Mouse (Mus musculus) small intestine, adult 2 months (tissue): ENCODE results near the gene Smim23. TPM values are rescaled to one million over a fixed set of nuclear protein-coding genes. Genes with fewer than 3 reads are reported as not detected.

Source experiments
- H3K27ac ChIP-seq: fragments of 200-500 bp; 2 replicates; pipeline ENCODE4 v1.5.1; 2012; ENCODE audit warnings: low read depth, low read length, control low read depth, inconsistent platforms; ENCODE audit not compliant: insufficient read depth
- H3K27me3 ChIP-seq: fragments of 200-500 bp; 2 replicates; pipeline ENCODE4 v1.6.1; 2012; ENCODE audit warnings: mild to moderate bottlenecking, moderate library complexity, low read length, inconsistent platforms; ENCODE audit not compliant: control insufficient read depth, insufficient read depth
- H3K36me3 ChIP-seq: fragments of 200-500 bp; 2 replicates; pipeline ENCODE4 v1.6.1; 2012; ENCODE audit warnings: mild to moderate bottlenecking, low read length, control low read depth, inconsistent platforms; ENCODE audit not compliant: control insufficient read depth, insufficient read depth
- H3K4me1 ChIP-seq: fragments of 200-500 bp; 2 replicates; pipeline ENCODE4 v1.6.1; 2012; ENCODE audit warnings: low read length, inconsistent platforms, mixed read lengths; ENCODE audit not compliant: control insufficient read depth, insufficient read depth, insufficient read length
- H3K4me3 ChIP-seq: fragments of 200-500 bp; 2 replicates; pipeline ENCODE4 v1.5.1; 2012; ENCODE audit warnings: low read depth, mild to moderate bottlenecking, control low read depth, inconsistent platforms, low read length, moderate library complexity
- CTCF ChIP-seq: fragments of 200-500 bp; IDR thresholded peaks from 2 replicates; pipeline ENCODE4 v1.5.1; 2012; ENCODE audit warnings: low read depth, mild to moderate bottlenecking, control low read depth, inconsistent platforms, low read length, moderate library complexity, mixed read lengths; ENCODE audit not compliant: insufficient replicate concordance, insufficient read length; ENCODE audit errors: extremely low read depth
- POLR2A ChIP-seq: fragments of 200-500 bp; IDR thresholded peaks from 2 replicates; pipeline ENCODE4 v1.6.1; 2012; ENCODE audit warnings: low read depth, mild to moderate bottlenecking, control low read depth, inconsistent platforms, low read length, moderate library complexity
- WGBS: fragments of 180-500 bp; shearing (Covaris S2); methylation state at CpG from one replicate; pipeline ENCODE4 v1.1.7; 2018; 5-methylcytosine and 5-hydroxymethylcytosine counted together
- polyA plus RNA-seq: library from polyadenylated mRNA; depleted of rRNA; stranded (reverse); fragments of >200 nt; gene quantifications from 2 replicates; pipeline ENCODE4 v1.2.3, GENCODE M21; 2012

Smim23 gene
- polyA plus RNA-seq, 1 experiment = not detected

DNA sequence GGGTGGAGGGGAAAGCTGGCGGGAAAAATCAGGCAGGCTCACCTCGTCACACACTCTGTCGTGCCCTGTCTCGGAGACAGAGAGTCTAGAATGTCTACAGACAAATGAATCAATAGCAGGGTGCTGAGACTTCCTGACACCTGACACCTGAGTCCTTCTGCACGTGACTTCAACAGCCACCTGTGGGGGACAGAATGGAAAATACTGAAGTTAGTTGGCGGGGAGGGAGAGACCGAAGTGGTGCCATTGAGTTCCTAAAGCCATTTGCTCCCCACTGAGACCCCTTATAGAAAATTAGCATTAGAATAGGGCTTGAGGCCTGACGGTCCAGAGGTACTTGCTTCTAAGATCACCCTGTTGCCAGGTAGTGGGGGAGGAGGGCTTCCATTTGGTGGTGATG lies 10.6 kb upstream of the Smim23 start:
- no peaks in the 10 kb centered on the region for H3K4me1 ChIP-seq
- TF ChIP-seq POLR2A (no peak), CTCF (no peak)
- H3K27me3 ChIP-seq = no peaks in the 10 kb centered on the region
- no peak overlapping the region for H3K4me3 ChIP-seq
- no peaks in the 10 kb centered on the region for H3K36me3 ChIP-seq
- 43% methylated on average over 8 of the region's 8 CpGs for whole genome bisulfite sequencing
- no peak overlapping the region for H3K27ac ChIP-seq

DNA sequence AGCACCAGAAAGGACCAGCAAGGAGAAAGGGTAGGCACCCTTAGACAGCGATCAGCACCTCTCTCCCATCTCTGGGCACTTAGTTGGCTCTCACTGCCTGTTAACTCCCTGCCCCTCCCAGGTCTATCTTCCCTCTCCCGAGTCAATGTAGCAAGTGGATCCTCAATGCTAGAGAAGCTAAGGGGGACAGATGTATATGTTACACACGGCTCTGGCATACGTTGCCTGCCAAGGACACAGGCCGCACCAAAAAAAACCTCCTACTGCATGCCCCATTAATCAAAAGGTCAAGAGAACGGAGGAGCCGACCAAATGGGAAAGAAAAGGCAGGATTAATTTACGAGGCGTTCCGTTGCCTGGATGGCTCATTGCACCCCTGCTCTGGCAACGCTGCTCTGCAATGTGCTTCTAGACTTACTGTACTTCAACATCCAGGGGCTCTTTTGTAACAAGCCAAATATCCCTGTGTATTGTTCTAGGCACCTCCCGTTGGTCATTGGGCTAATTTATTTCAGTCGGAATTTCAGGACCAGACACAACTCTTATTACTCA lies 10.0 kb upstream of the Smim23 start:
- Histone ChIP-seq H3K27me3 (no peaks in the 10 kb centered on the region), H3K4me3 (no peak overlapping the region), H3K36me3 (no peaks in the 10 kb centered on the region), H3K4me1 (no peaks in the 10 kb centered on the region), H3K27ac (no peak overlapping the region)
- 44% methylated on average over 13 of the region's 13 CpGs for WGBS
- TF ChIP-seq CTCF = no peak
- TF ChIP-seq POLR2A = no peak

DNA sequence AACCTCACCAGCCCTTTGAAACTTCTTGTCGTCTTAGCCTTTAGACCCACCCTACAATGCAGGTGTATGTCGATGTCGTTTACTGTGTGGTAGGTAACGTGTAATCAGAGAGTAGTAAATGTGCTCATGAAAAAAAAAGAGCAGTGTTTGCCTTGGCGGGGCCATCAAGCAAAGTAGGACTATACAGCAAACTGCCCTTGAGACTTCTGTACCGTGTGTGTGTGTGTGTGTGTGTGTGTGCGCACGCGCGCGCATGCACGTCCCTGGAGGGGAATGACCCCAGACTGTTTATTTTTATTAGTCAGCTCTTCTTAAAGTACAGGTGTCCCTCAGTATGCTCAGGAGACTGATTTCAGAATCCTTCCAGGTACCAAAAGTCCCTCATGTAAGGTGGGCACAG lies 6.8 kb downstream of the Smim23 start:
- H3K36me3 ChIP-seq = no peaks in the 10 kb centered on the region
- no peaks in the 10 kb centered on the region for H3K4me1 ChIP-seq
- no peak overlapping the region for H3K27ac ChIP-seq
- TF ChIP-seq POLR2A = no peak
- TF ChIP-seq CTCF = no peak
- H3K4me3 ChIP-seq = no peak overlapping the region
- H3K27me3 ChIP-seq = no peaks in the 10 kb centered on the region
- 30% methylated on average over 12 of the region's 12 CpGs for WGBS

DNA sequence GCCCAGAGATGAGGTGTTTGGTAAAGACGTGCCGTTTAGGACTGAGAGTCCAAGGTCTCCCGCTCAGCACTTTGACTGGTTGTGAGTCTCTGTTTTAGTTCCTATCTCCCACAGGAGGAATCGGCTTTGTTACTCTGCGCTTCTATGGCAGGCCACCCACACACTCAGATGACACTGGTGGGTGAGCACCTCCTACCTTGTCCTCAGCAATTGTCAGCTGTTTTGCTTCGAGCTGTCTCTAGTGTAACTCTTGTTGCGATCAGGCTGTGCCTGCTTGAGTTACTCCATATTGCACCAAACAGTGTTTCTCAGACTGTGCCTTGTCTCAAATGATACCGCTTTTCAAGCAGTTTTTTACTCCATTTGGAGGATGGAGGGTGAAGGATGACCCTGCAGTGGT lies 10.1 kb downstream of the Smim23 start:
- Histone ChIP-seq H3K36me3 (no peaks in the 10 kb centered on the region), H3K27ac (no peak overlapping the region), H3K27me3 (no peaks in the 10 kb centered on the region), H3K4me3 (no peak overlapping the region), H3K4me1 (no peaks in the 10 kb centered on the region)
- TF ChIP-seq CTCF (no peak), POLR2A (no peak)
- WGBS = 75% methylated on average over 8 of the region's 8 CpGs

DNA sequence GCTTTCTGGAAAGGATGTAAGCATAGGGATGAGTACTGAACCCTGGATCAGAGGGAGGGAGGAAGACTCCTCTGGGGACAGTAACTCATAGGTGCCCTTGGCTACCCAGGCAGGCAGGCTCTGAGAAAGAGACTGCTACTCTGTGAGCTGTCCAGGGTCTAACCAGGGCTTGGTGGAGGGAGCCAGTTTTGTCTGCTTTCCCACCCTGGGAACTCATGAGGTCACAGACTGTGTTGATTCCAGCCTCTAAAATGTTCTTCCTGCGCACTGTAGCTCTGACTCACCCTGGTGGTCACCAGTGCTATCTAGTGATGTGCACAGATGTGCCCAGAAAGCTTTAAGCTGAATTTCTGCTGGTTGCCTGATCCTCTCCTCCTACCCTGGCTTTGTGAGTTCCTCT lies 15.3 kb downstream of the Smim23 start:
- no peak overlapping the region for H3K4me3 ChIP-seq
- H3K27me3 ChIP-seq = no peaks in the 10 kb centered on the region
- no peaks in the 10 kb centered on the region for H3K36me3 ChIP-seq
- no peaks in the 10 kb centered on the region for H3K4me1 ChIP-seq
- no peak overlapping the region for H3K27ac ChIP-seq
- TF ChIP-seq POLR2A = no peak
- TF ChIP-seq CTCF = no peak
- WGBS = 59% methylated on average over 1 of the region's 1 CpGs

DNA sequence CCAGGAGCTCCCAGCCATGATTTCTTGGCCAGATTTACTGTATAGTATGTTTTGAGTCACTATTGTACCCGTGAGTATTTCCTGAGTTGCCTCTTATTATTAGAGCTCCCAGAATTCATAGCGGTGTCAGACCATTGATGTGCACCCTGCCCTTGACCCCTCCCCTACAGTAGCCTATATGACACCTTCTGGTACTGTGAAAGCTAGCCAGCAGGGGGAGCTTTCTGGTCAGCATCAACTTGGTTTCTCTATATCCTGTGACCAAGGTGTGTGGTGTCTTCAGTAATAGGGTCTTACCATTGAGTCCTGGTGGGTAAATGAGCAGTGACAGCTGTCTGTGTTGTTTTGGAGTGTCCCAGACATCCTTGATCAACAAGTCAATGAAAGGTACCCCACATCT lies 18.4 kb downstream of the Smim23 start:
- 13% methylated on average over 2 of the region's 2 CpGs for WGBS
- Histone ChIP-seq H3K4me1 (no peaks in the 10 kb centered on the region), H3K4me3 (no peak overlapping the region), H3K27me3 (no peaks in the 10 kb centered on the region), H3K36me3 (no peaks in the 10 kb centered on the region), H3K27ac (no peak overlapping the region)
- TF ChIP-seq CTCF (peak; percentile 31; the same call in 1 of the 2 replicates), POLR2A (no peak)

DNA sequence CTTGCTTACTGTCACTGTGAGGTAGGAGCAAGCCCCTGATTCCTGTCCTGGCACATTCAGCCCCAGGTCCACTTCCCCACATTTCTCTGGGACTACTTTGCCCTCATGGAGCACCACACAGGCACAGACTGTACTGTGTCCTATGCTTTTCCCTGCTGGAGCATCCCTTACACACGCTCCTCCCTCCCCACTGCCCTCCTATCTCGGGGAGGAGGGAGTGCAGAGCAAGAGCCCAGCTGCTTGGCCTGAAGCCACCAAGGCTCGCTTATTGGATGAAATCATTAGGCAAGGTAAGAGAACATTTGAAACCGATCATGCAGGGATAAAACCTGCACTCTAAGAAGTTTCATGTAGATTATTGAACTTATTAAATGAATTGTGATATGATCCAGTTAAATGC lies 20.7 kb downstream of the Smim23 start:
- Histone ChIP-seq H3K27me3 (no peaks in the 10 kb centered on the region), H3K27ac (no peak overlapping the region), H3K4me3 (no peak overlapping the region), H3K4me1 (no peaks in the 10 kb centered on the region), H3K36me3 (no peaks in the 10 kb centered on the region)
- TF ChIP-seq POLR2A (no peak), CTCF (no peak)
- 34% methylated on average over 4 of the region's 4 CpGs for WGBS

DNA sequence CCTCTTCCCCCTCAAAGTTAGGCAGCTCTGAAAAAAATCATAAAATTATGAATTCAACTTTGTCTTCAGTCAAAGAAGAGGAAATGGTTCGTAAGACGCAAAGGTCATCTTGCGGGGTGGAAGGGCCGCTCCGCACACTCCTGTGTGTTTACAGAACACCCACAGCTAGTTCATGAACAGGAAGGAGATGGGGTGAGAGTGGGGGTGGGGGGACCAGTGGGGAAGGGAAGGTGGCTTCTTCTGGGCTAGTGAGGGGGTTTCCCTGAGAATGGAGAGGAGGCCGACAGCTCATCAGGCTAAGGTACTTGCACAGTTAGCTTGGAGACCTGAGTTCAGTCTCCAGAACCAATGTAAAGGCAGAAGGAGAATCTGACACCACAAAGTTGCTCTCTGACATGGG lies 22.7 kb downstream of the Smim23 start:
- Histone ChIP-seq H3K27ac (no peak overlapping the region), H3K4me1 (no peaks in the 10 kb centered on the region), H3K4me3 (no peak overlapping the region), H3K27me3 (no peaks in the 10 kb centered on the region), H3K36me3 (no peaks in the 10 kb centered on the region)
- 41% methylated on average over 6 of the region's 6 CpGs for WGBS
- TF ChIP-seq CTCF (no peak), POLR2A (no peak)
